Mouse (Mus musculus) lung, adult 2 months (tissue): ENCODE measurements around the gene Lrrn2.

ENCODE experiments used
- CTCF ChIP-seq: fragments of 200-500 bp; IDR thresholded peaks from 2 replicates; pipeline ENCODE4 v1.5.1; 2011; ENCODE audit warnings: mild to moderate bottlenecking, low read length, control low read depth; ENCODE audit not compliant: insufficient read depth
- POLR2A ChIP-seq: fragments of 200-500 bp; IDR thresholded peaks from 2 replicates; pipeline ENCODE4 v1.6.1; 2011; ENCODE audit warnings: low read depth, mild to moderate bottlenecking, control low read depth, low read length, borderline replicate concordance; ENCODE audit errors: extremely low read depth

DNA sequence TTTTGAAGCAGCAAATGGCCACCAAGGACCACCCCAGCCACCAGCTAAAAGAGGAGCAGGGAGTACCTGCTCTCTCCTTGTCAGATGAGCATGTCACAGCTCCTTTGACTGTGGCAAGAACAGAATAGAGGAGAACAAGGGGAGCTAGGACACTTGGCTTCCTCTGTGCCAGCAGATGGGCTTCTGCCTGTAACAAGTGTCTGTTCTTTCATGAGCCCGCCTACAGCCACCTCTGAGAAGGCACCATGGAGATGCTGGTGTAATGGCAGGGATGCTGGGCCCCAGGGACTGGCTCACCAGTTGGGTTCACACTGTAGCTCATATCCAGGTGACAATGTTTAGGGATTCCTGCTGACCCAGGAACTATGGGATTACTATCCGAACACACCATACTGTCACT is 12.0 kb downstream of the Lrrn2 start:
- TF ChIP-seq CTCF (no peak), POLR2A (no peak)
